Mouse (Mus musculus) limb, embryonic 14.5 days (tissue): ENCODE data around the gene Nat9. TPM values are rescaled to one million over a fixed set of nuclear protein-coding genes. Genes with fewer than 3 reads are reported as not detected.

Source experiments
- ATAC-seq: fragments of 200-750 bp; cut with Nextera tagmentation; 2 replicates; pipeline ENCODE4 v1.8.0; 2017; ENCODE audit warnings: low read depth, moderate number of reproducible peaks, moderate TSS enrichment; ENCODE audit not compliant: low FRiP score
- DNase-seq: peaks from one replicate; pipeline ENCODE4 v3.0.0-alpha.2; 2015; ENCODE audit warnings: low spot score
- H3K27ac ChIP-seq: fragments of 300-500 bp; sonication (generic); replicated peaks from 2 replicates; pipeline ENCODE4 v1.5.1; 2014; ENCODE audit warnings: low read depth, mild to moderate bottlenecking, low read length, moderate library complexity, mixed read lengths
- H3K27me3 ChIP-seq: fragments of 300-500 bp; sonication (generic); 2 replicates; pipeline ENCODE4 v1.6.1; 2014; ENCODE audit warnings: low read length, mixed read lengths; ENCODE audit not compliant: control insufficient read depth, insufficient read depth
- H3K36me3 ChIP-seq: fragments of 300-500 bp; sonication (generic); 2 replicates; pipeline ENCODE4 v1.6.1; 2014; ENCODE audit warnings: mild to moderate bottlenecking, low read length, moderate library complexity, mixed read lengths; ENCODE audit not compliant: control insufficient read depth, insufficient read depth
- H3K4me1 ChIP-seq: fragments of 300-500 bp; sonication (generic); 2 replicates; pipeline ENCODE4 v1.6.1; 2014; ENCODE audit warnings: antibody characterized with exemption, low read length, mixed read lengths; ENCODE audit not compliant: control insufficient read depth, insufficient read depth
- H3K4me2 ChIP-seq: fragments of 300-500 bp; sonication (generic); replicated peaks from 2 replicates; pipeline ENCODE4 v1.6.1; 2014; ENCODE audit warnings: low read depth, mild to moderate bottlenecking, low read length, moderate library complexity; ENCODE audit not compliant: severe bottlenecking
- H3K4me3 ChIP-seq: fragments of 300-500 bp; sonication (generic); replicated peaks from 2 replicates; pipeline ENCODE4 v1.5.1; 2014; ENCODE audit warnings: low read length
- H3K9ac ChIP-seq: fragments of 300-500 bp; sonication (generic); 2 replicates; pipeline ENCODE4 v1.6.1; 2014; ENCODE audit warnings: mild to moderate bottlenecking, low read depth, low read length, moderate library complexity; ENCODE audit not compliant: severe bottlenecking
- H3K9me3 ChIP-seq: fragments of 300-500 bp; sonication (generic); 2 replicates; pipeline ENCODE4 v1.6.1; 2016; ENCODE audit warnings: low read length; ENCODE audit not compliant: control insufficient read depth
- POLR2A ChIP-seq: fragments of 200-500 bp; IDR thresholded peaks from 2 replicates; pipeline ENCODE4 v1.8.0; 2012; ENCODE audit warnings: inconsistent platforms, mild to moderate bottlenecking, moderate library complexity, borderline replicate concordance; ENCODE audit not compliant: insufficient read depth, insufficient read length; ENCODE audit errors: extremely low read depth
- WGBS: fragments of 180-500 bp; shearing (Covaris S2); extraction: QIAGEN DNeasy Blood & Tissue Kit; methylation state at CpG from one replicate; pipeline ENCODE4 v1.1.7; 2014; 5-methylcytosine and 5-hydroxymethylcytosine counted together
- polyA plus RNA-seq, 2 experiments: library from polyadenylated mRNA; depleted of rRNA in 1 of 2; stranded (reverse) in 1 of 2; unstranded in 1 of 2; fragments of >200 nt; fragmentation: Nextera tagmentation in 1 of 2; extraction: Ambion mirVana in 1 of 2; gene quantifications; 2 replicates each; pipeline versions ENCODE4 v1.2.1 to v1.2.3; 2012 to 2014

The Nat9 gene
- polyA plus RNA-seq, 2 experiments = 20.0 to 32.1 TPM

- no peak overlapping the region for H3K27ac ChIP-seq
- H3K4me2 ChIP-seq = no peak overlapping the region
- no peaks in the 10 kb centered on the region; the same call in 1 of the 2 replicates for H3K4me1 ChIP-seq
- TF ChIP-seq POLR2A = no peak
- ATAC-seq (no peak), DNase-seq (no peak)
- H3K9me3 ChIP-seq = no peaks in the 10 kb centered on the region
- no peak overlapping the region for H3K9ac ChIP-seq
- 24% methylated on average over 5 of the region's 5 CpGs for WGBS
- H3K36me3 ChIP-seq = peaks cover 3% of the 10 kb centered on the region; the same call in 1 of the 2 replicates
- no peak overlapping the region for H3K4me3 ChIP-seq
- H3K27me3 ChIP-seq = no peaks in the 10 kb centered on the region
Observed at GRCm38 (mm10) chr11:115215123-115215522, 27.5 kb upstream of the Nat9 start.

- peaks cover 13% of the 10 kb centered on the region for H3K36me3 ChIP-seq
- DNase-seq (no peak), ATAC-seq (no peak)
- no peak overlapping the region for H3K9ac ChIP-seq
- no peak overlapping the region for H3K27ac ChIP-seq
- no peak overlapping the region for H3K4me3 ChIP-seq
- H3K4me1 ChIP-seq = no peaks in the 10 kb centered on the region
- TF ChIP-seq POLR2A = no peak
- no peaks in the 10 kb centered on the region for H3K27me3 ChIP-seq
- WGBS = 52% methylated on average over 13 of the region's 13 CpGs
- H3K9me3 ChIP-seq = no peaks in the 10 kb centered on the region
- H3K4me2 ChIP-seq = no peak overlapping the region
Observed at GRCm38 (mm10) chr11:115212116-115212515, 24.5 kb upstream of the Nat9 start.

- Histone ChIP-seq H3K27me3 (no peaks in the 10 kb centered on the region), H3K9me3 (no peaks in the 10 kb centered on the region), H3K9ac (no peak overlapping the region), H3K4me1 (no peaks in the 10 kb centered on the region), H3K36me3 (peaks cover 31% of the 10 kb centered on the region), H3K27ac (no peak overlapping the region), H3K4me3 (no peak overlapping the region), H3K4me2 (no peak overlapping the region)
- no peak for ATAC-seq
- WGBS = 83% methylated on average over 7 of the region's 7 CpGs
- TF ChIP-seq POLR2A = no peak
- DNase-seq = no peak
Observed at GRCm38 (mm10) chr11:115209958-115210357, 22.3 kb upstream of the Nat9 start.

- Histone ChIP-seq H3K27me3 (no peaks in the 10 kb centered on the region), H3K4me3 (no peak overlapping the region), H3K9me3 (no peaks in the 10 kb centered on the region), H3K27ac (no peak overlapping the region), H3K4me1 (no peaks in the 10 kb centered on the region), H3K36me3 (peaks cover 33% of the 10 kb centered on the region), H3K4me2 (no peak overlapping the region), H3K9ac (no peak overlapping the region)
- DNase-seq (no peak), ATAC-seq (no peak)
- TF ChIP-seq POLR2A = no peak
- WGBS = 75% methylated on average over 25 of the region's 25 CpGs
Observed at GRCm38 (mm10) chr11:115208776-115209732, 21.4 kb upstream of the Nat9 start.

GRCm38 (mm10) chr11:115208126-115208525, 20.5 kb upstream of the Nat9 start:
- TF ChIP-seq POLR2A = no peak
- no peaks in the 10 kb centered on the region for H3K4me1 ChIP-seq
- no peaks in the 10 kb centered on the region for H3K27me3 ChIP-seq
- WGBS = 69% methylated on average over 12 of the region's 12 CpGs
- H3K9ac ChIP-seq = no peak overlapping the region
- no peak overlapping the region for H3K4me3 ChIP-seq
- DNase-seq (no peak), ATAC-seq (no peak)
- H3K27ac ChIP-seq = no peak overlapping the region
- no peaks in the 10 kb centered on the region for H3K9me3 ChIP-seq
- peaks cover 33% of the 10 kb centered on the region for H3K36me3 ChIP-seq
- H3K4me2 ChIP-seq = no peak overlapping the region
